Mouse (Mus musculus): ENCODE data around the gene Dync1i1. TPM values are rescaled to one million over a fixed set of nuclear protein-coding genes. Genes with fewer than 3 reads are reported as not detected.

Dync1i1 gene
- polyA plus RNA-seq, 1 experiment, result not detected

DNA sequence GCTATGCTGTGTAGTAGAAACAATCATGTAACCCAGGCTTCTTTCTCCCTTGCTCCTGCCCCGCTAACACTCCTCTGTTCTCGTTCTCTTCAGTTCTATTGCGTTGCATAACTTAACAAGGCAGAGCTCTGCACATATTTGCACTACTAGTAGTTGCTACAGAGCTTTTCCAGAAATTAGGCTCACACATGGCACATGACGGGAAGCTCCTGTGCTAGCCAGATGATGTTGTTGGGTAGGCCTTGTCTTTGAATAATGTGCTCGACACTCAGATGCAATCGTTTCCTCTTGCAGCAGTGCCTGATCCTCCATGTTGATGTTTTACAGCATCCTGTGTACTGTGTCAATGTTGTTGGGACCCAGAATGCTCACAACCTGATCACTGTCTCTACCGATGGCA, 240.9 kb downstream of the Dync1i1 start:
- Histone ChIP-seq H3K4me1 (ENCODE audit: control insufficient read depth) (no peaks in the 10 kb centered on the region), H3K36me3 (ENCODE audit: control insufficient read depth) (no peaks in the 10 kb centered on the region), H3K27me3 (ENCODE audit: control insufficient read depth) (no peaks in the 10 kb centered on the region), H3K9me3 (ENCODE audit: control insufficient read depth, low read length) (no peaks in the 10 kb centered on the region), H3K4me3 (replicated peaks) (no peak overlapping the region)
- no peak for TF ChIP-seq GATA1 (IDR thresholded peaks at IDR 0.05; ENCODE audit: low read length)
- no peak for TF ChIP-seq TAL1 (IDR thresholded peaks at IDR 0.05; ENCODE audit: low read length)

- no peak for TF ChIP-seq GATA1 (IDR thresholded peaks at IDR 0.05; ENCODE audit: low read length)
- TF ChIP-seq TAL1 (IDR thresholded peaks at IDR 0.05; ENCODE audit: low read length), result no peak
- no peak overlapping the region for H3K4me3 ChIP-seq (replicated peaks)
Measured at GRCm38 (mm10) chr6:5966806-5967445, 241.5 kb downstream of the Dync1i1 start.

DNA sequence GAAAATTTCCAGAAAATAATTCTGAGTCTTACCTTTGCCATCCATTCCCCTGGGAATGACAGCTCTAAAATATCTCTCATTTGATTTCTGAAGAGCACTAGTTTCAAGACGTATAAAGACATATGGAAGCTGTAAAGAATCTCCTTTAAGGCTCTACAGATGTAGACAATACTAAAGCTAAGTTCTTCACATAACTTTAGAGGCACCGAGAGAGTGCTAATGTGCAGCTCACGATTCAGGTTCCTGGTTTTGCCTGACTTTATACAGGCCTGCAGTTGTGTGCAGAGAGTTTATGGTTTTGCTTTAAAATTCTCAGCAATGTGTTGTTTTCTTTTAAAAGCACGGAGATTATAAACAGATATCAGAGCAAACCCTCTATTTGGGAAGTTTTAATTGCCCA, 242.1 kb downstream of the Dync1i1 start:
- Histone ChIP-seq H3K4me3 (replicated peaks) (no peak overlapping the region), H3K27me3 (ENCODE audit: control insufficient read depth) (no peaks in the 10 kb centered on the region), H3K36me3 (ENCODE audit: control insufficient read depth) (no peaks in the 10 kb centered on the region), H3K9me3 (ENCODE audit: control insufficient read depth, low read length) (no peaks in the 10 kb centered on the region), H3K4me1 (ENCODE audit: control insufficient read depth) (no peaks in the 10 kb centered on the region)
- TF ChIP-seq GATA1 (IDR thresholded peaks at IDR 0.05; ENCODE audit: low read length) (no peak), TAL1 (IDR thresholded peaks at IDR 0.05; ENCODE audit: low read length) (no peak)

More at GRCm38 (mm10) chr6:5966806-5967445, 241.5 kb downstream of the Dync1i1 start:
- Histone ChIP-seq H3K4me1 (ENCODE audit: control insufficient read depth) (no peaks in the 10 kb centered on the region), H3K9me3 (ENCODE audit: control insufficient read depth, low read length) (no peaks in the 10 kb centered on the region), H3K36me3 (ENCODE audit: control insufficient read depth) (no peaks in the 10 kb centered on the region), H3K27me3 (ENCODE audit: control insufficient read depth) (no peaks in the 10 kb centered on the region)

- H3K9me3 ChIP-seq (ENCODE audit: control insufficient read depth, low read length), result no peaks in the 10 kb centered on the region
- H3K4me1 ChIP-seq (ENCODE audit: control insufficient read depth), result no peaks in the 10 kb centered on the region
- TF ChIP-seq TAL1 (IDR thresholded peaks at IDR 0.05; ENCODE audit: low read length) (no peak), GATA1 (IDR thresholded peaks at IDR 0.05; ENCODE audit: low read length) (no peak)
- H3K36me3 ChIP-seq (ENCODE audit: control insufficient read depth), result no peaks in the 10 kb centered on the region
- no peak overlapping the region for H3K4me3 ChIP-seq (replicated peaks)
- no peaks in the 10 kb centered on the region for H3K27me3 ChIP-seq (ENCODE audit: control insufficient read depth)
Measured at GRCm38 (mm10) chr6:5969613-5970012, 244.2 kb downstream of the Dync1i1 start.

DNA sequence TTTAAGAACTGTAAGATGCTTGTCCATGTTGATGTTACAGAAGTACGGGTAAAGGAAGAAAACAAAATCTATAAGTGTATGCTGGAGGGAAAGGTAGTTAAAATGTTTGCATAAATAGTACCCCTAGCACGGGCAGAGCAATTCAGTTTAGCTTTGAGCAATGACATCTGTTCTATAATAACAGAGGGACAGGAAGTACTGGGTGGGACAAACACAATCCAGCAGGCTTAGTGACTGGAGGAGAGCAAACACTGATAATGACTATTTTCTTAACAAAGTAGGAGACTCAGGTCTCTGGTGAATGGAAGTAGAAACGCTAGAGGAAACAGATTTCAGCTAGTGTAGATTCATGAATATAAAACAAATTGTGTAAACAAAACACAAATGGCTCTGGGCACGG, 250.8 kb downstream of the Dync1i1 start:
- Histone ChIP-seq H3K4me3 (replicated peaks) (no peak overlapping the region), H3K27me3 (ENCODE audit: control insufficient read depth) (no peaks in the 10 kb centered on the region), H3K4me1 (ENCODE audit: control insufficient read depth) (no peaks in the 10 kb centered on the region), H3K9me3 (ENCODE audit: control insufficient read depth, low read length) (no peaks in the 10 kb centered on the region), H3K36me3 (ENCODE audit: control insufficient read depth) (no peaks in the 10 kb centered on the region)
- TF ChIP-seq GATA1 (IDR thresholded peaks at IDR 0.05; ENCODE audit: low read length) (no peak), TAL1 (IDR thresholded peaks at IDR 0.05; ENCODE audit: low read length) (no peak)

DNA sequence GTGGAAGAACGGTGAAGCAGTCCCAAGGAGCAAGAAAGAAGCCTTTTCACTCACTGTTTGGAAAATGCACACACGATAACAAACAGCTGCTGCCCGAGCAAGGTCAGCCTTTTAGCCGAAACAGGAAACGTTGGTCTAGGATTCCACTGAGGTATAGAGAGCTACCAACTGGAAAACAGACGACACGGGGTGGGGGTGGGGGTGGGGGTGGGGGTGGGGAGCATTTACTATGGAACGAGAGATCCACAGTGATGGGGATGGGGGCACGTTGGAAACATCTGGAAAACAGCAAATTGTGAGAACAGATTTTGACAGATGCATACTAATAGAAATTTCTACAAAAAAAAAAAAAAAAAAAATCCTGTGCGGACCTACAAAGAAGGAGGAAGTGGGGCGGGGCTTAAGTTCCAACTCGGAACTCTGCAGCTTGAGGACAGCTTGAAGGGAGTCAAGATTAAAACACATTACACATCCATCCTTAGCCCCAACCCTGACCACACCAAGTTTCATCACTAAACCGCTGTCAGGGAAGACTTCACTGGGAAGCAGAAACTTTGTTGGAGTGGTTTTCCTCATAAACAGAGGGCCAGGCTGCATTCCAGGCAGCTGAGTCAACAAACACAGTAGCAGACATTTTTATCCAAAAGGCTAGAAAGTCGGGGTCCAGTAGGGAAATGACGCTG, 251.9 kb downstream of the Dync1i1 start:
- H3K4me1 ChIP-seq (ENCODE audit: control insufficient read depth), result no peaks in the 10 kb centered on the region
- H3K9me3 ChIP-seq (ENCODE audit: control insufficient read depth, low read length), result no peaks in the 10 kb centered on the region
- no peak for TF ChIP-seq TAL1 (IDR thresholded peaks at IDR 0.05; ENCODE audit: low read length)
- TF ChIP-seq GATA1 (IDR thresholded peaks at IDR 0.05; ENCODE audit: low read length), result no peak

GRCm38 (mm10) chr6:5991243-5991642, 265.8 kb downstream of the Dync1i1 start:
- no peaks in the 10 kb centered on the region for H3K9me3 ChIP-seq (ENCODE audit: control insufficient read depth, low read length)
- H3K4me1 ChIP-seq (ENCODE audit: control insufficient read depth), result no peaks in the 10 kb centered on the region
- H3K27me3 ChIP-seq (ENCODE audit: control insufficient read depth), result no peaks in the 10 kb centered on the region
- no peak overlapping the region for H3K4me3 ChIP-seq (replicated peaks)
- no peaks in the 10 kb centered on the region for H3K36me3 ChIP-seq (ENCODE audit: control insufficient read depth)
- TF ChIP-seq TAL1 (IDR thresholded peaks at IDR 0.05; ENCODE audit: low read length) (no peak), GATA1 (IDR thresholded peaks at IDR 0.05; ENCODE audit: low read length) (no peak)

More for the DNA sequence above, 251.9 kb downstream of the Dync1i1 start:
- Histone ChIP-seq H3K27me3 (ENCODE audit: control insufficient read depth) (no peaks in the 10 kb centered on the region), H3K4me3 (replicated peaks) (no peak overlapping the region), H3K36me3 (ENCODE audit: control insufficient read depth) (no peaks in the 10 kb centered on the region)

DNA sequence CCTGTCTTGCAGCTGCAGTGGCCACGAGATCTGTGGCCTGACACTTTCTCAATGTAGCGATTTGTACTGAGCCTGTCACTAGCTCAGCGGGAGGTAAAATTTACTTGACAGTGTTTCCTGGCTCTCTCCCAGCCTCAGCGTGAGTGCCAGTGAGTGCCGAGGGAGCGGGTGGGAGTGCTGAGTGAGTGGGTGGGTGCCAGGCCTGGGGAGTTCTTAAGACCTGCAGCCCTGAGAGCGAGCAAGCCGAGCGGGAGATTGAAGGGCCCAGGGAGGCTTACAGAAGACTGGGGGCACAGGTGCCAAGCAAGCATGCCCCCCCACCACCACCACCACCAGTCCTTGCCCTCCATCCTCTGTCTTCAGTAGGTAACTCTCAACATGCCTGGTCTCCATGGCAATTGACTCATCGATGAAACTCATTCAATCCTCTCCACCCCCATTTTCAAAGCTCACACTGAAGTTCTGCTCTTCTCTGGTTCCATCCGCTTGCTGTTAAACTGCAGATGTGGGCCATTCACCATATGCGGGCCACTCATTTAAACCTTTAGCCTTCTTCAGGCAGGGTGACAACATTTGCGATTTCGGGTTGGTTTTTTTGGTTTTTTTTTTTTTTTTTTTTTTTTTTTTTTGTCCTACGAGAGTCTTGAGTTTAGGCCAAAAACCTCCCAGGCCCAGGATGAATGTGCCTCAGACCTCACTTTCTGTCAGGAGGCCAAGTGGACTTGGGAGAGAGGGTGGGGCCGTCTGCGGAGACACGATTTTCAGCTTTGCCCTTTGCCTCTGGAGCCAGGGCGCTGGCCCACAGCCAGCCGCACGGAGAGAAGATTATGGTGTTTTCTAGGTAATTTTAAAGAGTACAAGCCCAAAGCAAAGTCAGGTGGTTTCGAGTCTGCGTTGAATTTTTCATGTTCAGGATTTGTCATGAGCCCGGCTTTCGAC, 266.6 kb downstream of the Dync1i1 start:
- Histone ChIP-seq H3K4me3 (replicated peaks) (no peak overlapping the region), H3K4me1 (ENCODE audit: control insufficient read depth) (no peaks in the 10 kb centered on the region), H3K36me3 (ENCODE audit: control insufficient read depth) (no peaks in the 10 kb centered on the region), H3K27me3 (ENCODE audit: control insufficient read depth) (no peaks in the 10 kb centered on the region), H3K9me3 (ENCODE audit: control insufficient read depth, low read length) (no peaks in the 10 kb centered on the region)
- TF ChIP-seq GATA1 (IDR thresholded peaks at IDR 0.05; ENCODE audit: low read length), result no peak
- no peak for TF ChIP-seq TAL1 (IDR thresholded peaks at IDR 0.05; ENCODE audit: low read length)

DNA sequence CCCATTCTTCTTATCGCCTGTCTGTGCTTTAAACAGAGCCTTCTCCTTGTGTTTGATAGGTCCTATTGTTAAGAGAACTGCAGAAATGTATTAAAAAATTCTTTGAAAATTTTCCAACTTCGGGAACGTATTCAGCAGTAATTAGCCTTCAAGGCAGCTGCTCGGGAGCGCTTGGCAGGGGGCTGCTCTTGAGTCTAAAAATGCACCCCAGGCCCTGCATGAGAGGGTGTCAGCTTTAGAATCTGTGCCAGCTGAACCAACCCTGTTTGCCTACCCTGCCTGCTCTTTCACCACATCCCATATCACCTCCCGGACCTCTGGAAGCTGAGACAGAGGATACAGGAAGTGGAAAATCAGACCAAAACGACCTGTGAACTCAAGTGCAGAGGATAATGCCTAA, 267.6 kb downstream of the Dync1i1 start:
- H3K36me3 ChIP-seq (ENCODE audit: control insufficient read depth), result no peaks in the 10 kb centered on the region
- no peak overlapping the region for H3K4me3 ChIP-seq (replicated peaks)
- no peaks in the 10 kb centered on the region for H3K27me3 ChIP-seq (ENCODE audit: control insufficient read depth)
- no peak for TF ChIP-seq TAL1 (IDR thresholded peaks at IDR 0.05; ENCODE audit: low read length)
- no peak for TF ChIP-seq GATA1 (IDR thresholded peaks at IDR 0.05; ENCODE audit: low read length)
- H3K4me1 ChIP-seq (ENCODE audit: control insufficient read depth), result no peaks in the 10 kb centered on the region
- no peaks in the 10 kb centered on the region for H3K9me3 ChIP-seq (ENCODE audit: control insufficient read depth, low read length)
